Mouse (Mus musculus) liver, embryonic 13.5 days (tissue): Measurements from ENCODE around the gene Nbas. TPM values are rescaled to one million over a fixed set of nuclear protein-coding genes. Genes with fewer than 3 reads are reported as not detected.
A peak's percentile ranks its signal among the peaks of the same experiment; 100 is the strongest.

ENCODE experiments used
- ATAC-seq: fragments of 200-750 bp; cut with Nextera tagmentation; 2 replicates; pipeline ENCODE4 v1.8.0; 2017; ENCODE audit warnings: low read depth, mild to moderate bottlenecking, moderate number of reproducible peaks, moderate library complexity
- DNase-seq: peaks from one replicate; pipeline ENCODE4 v3.0.0; 2022
- H3K27ac ChIP-seq: fragments of 300-500 bp; sonication (generic); 2 replicates; pipeline ENCODE4 v1.5.1; 2015; ENCODE audit warnings: moderate library complexity, mild to moderate bottlenecking, inconsistent platforms
- H3K27me3 ChIP-seq: fragments of 300-500 bp; sonication (generic); 2 replicates; pipeline ENCODE4 v1.6.1; 2015; ENCODE audit warnings: mild to moderate bottlenecking, inconsistent platforms
- H3K36me3 ChIP-seq: fragments of 300-500 bp; sonication (generic); 2 replicates; pipeline ENCODE4 v1.6.1; 2015; ENCODE audit warnings: mild to moderate bottlenecking, inconsistent platforms
- H3K4me1 ChIP-seq: fragments of 300-500 bp; sonication (generic); replicated peaks from 2 replicates; pipeline ENCODE4 v1.6.1; 2015; ENCODE audit warnings: inconsistent platforms
- H3K4me2 ChIP-seq: fragments of 300-500 bp; sonication (generic); 2 replicates; pipeline ENCODE4 v1.6.1; 2015; ENCODE audit warnings: inconsistent platforms, mild to moderate bottlenecking, moderate library complexity
- H3K4me3 ChIP-seq: fragments of 300-500 bp; sonication (generic); replicated peaks from 2 replicates; pipeline ENCODE4 v1.5.1; 2015; ENCODE audit warnings: mild to moderate bottlenecking, inconsistent platforms
- H3K9ac ChIP-seq: fragments of 300-500 bp; sonication (generic); 2 replicates; pipeline ENCODE4 v1.6.1; 2015; ENCODE audit warnings: mild to moderate bottlenecking, inconsistent platforms
- H3K9me3 ChIP-seq: fragments of 300-500 bp; sonication (generic); replicated peaks from 2 replicates; pipeline ENCODE4 v1.6.1; 2016; ENCODE audit warnings: inconsistent platforms
- WGBS: fragments of 180-500 bp; shearing (Covaris S2); methylation state at CpG from one replicate; pipeline ENCODE4 v1.1.7; 2015; ENCODE audit not compliant: insufficient replicate concordance; 5-methylcytosine and 5-hydroxymethylcytosine counted together
- polyA plus RNA-seq: library from polyadenylated mRNA; unstranded; fragments of >200 nt; fragmentation: Nextera tagmentation; extraction: Ambion mirVana; gene quantifications from 2 replicates; pipeline ENCODE4 v1.2.1, GENCODE M21; 2015

Nbas gene
- polyA plus RNA-seq = 5.4 and 5.5 TPM in 2 replicates

- peak within 1 kb of the TSS; percentile 85 for H3K9ac ChIP-seq
- DNase-seq (peak; percentile 68), ATAC-seq (peak; percentile 88)
- 4% methylated on average over 38 of the region's 38 CpGs for WGBS
- H3K27ac ChIP-seq = peak within 1 kb of the TSS; percentile 63; the same call in 1 of the 2 replicates
- H3K9me3 ChIP-seq = no peaks in the 10 kb centered on the region
- peak within 1 kb of the TSS; percentile 83 for H3K4me2 ChIP-seq
- 0 out of 2 replicates have a peak, but pooled peaks cover 3% of the 10 kb centered on the region for H3K36me3 ChIP-seq
- peak within 1 kb of the TSS; percentile 93 for H3K4me3 ChIP-seq
- no peaks in the 10 kb centered on the region for H3K27me3 ChIP-seq
- H3K4me1 ChIP-seq = peaks cover 20% of the 10 kb centered on the region
Measured at GRCm38 (mm10) chr12:13268826-13269449, at the start of gene Nbas. Nbas (plus strand) TSS chr12:13269133.

- Histone ChIP-seq H3K27ac (no peak overlapping the region), H3K9me3 (no peaks in the 10 kb centered on the region), H3K4me2 (no peak overlapping the region), H3K36me3 (peaks cover 63% of the 10 kb centered on the region), H3K4me1 (peaks cover 8% of the 10 kb centered on the region), H3K9ac (no peak overlapping the region), H3K4me3 (no peak overlapping the region), H3K27me3 (no peaks in the 10 kb centered on the region)
- DNase-seq (no peak), ATAC-seq (no peak)
Measured at GRCm38 (mm10) chr12:13242453-13242852, 26.5 kb upstream of the Nbas start.

- Histone ChIP-seq H3K36me3 (peaks cover 14% of the 10 kb centered on the region), H3K4me1 (peaks cover 19% of the 10 kb centered on the region), H3K9ac (peak within 1 kb of the TSS; percentile 88), H3K4me3 (peak within 1 kb of the TSS; percentile 89), H3K9me3 (no peaks in the 10 kb centered on the region), H3K4me2 (peak within 1 kb of the TSS; percentile 60), H3K27me3 (0 out of 2 replicates have a peak, but pooled peaks cover 2% of the 10 kb centered on the region), H3K27ac (peak within 1 kb of the TSS; percentile 77)
- peak; percentile 90 for ATAC-seq
- DNase-seq = peak; percentile 67
- 2% methylated on average over 59 of the region's 59 CpGs for WGBS
Measured at GRCm38 (mm10) chr12:13248691-13249572, 20.0 kb upstream of the Nbas start, which contains the start of gene Ddx1. Ddx1 (minus strand) TSS chr12:13249213.

- 78% methylated on average over 3 of the region's 3 CpGs for WGBS
- Histone ChIP-seq H3K9ac (peak overlapping the region; percentile 88), H3K36me3 (peaks cover 8% of the 10 kb centered on the region), H3K4me3 (peak overlapping the region; percentile 89), H3K9me3 (no peaks in the 10 kb centered on the region), H3K4me2 (peak overlapping the region; percentile 60), H3K27me3 (0 out of 2 replicates have a peak, but pooled peaks cover 3% of the 10 kb centered on the region), H3K27ac (no peak overlapping the region), H3K4me1 (peaks cover 19% of the 10 kb centered on the region)
- ATAC-seq = no peak
- DNase-seq = no peak
Measured at GRCm38 (mm10) chr12:13249573-13249919, 19.4 kb upstream of the Nbas start.

GRCm38 (mm10) chr12:13255068-13255467 is 13.9 kb upstream of the Nbas start:
- Histone ChIP-seq H3K27ac (no peak overlapping the region), H3K9me3 (no peaks in the 10 kb centered on the region), H3K4me3 (no peak overlapping the region), H3K4me1 (no peaks in the 10 kb centered on the region), H3K36me3 (no peaks in the 10 kb centered on the region), H3K9ac (no peak overlapping the region), H3K27me3 (peaks cover 19% of the 10 kb centered on the region), H3K4me2 (no peak overlapping the region)
- DNase-seq = no peak
- ATAC-seq = no peak
- 33% methylated on average over 3 of the region's 3 CpGs for WGBS

- no peak overlapping the region for H3K9ac ChIP-seq
- no peaks in the 10 kb centered on the region for H3K9me3 ChIP-seq
- no peaks in the 10 kb centered on the region for H3K36me3 ChIP-seq
- no peak overlapping the region for H3K27ac ChIP-seq
- no peak overlapping the region for H3K4me2 ChIP-seq
- DNase-seq (no peak), ATAC-seq (no peak)
- H3K4me3 ChIP-seq = no peak overlapping the region
- H3K27me3 ChIP-seq = peaks cover 19% of the 10 kb centered on the region
- WGBS = 55% methylated on average over 2 of the region's 2 CpGs
- no peaks in the 10 kb centered on the region for H3K4me1 ChIP-seq
Measured at GRCm38 (mm10) chr12:13255701-13256100, 13.2 kb upstream of the Nbas start.

GRCm38 (mm10) chr12:13268412-13268811 is 521 bp upstream of the Nbas start:
- H3K27ac ChIP-seq = no peak overlapping the region
- DNase-seq = no peak
- no peaks in the 10 kb centered on the region for H3K9me3 ChIP-seq
- peaks cover 20% of the 10 kb centered on the region for H3K4me1 ChIP-seq
- ATAC-seq = peak; percentile 32
- H3K36me3 ChIP-seq = no peaks in the 10 kb centered on the region
- peak overlapping the region; percentile 85; the same call in 1 of the 2 replicates for H3K9ac ChIP-seq
- H3K4me3 ChIP-seq = peak overlapping the region; percentile 93
- H3K27me3 ChIP-seq = no peaks in the 10 kb centered on the region
- 38% methylated on average over 3 of the region's 3 CpGs for whole genome bisulfite sequencing
- peak overlapping the region; percentile 83 for H3K4me2 ChIP-seq

- no peak for DNase-seq
- Histone ChIP-seq H3K4me3 (peak overlapping the region; percentile 93), H3K36me3 (peaks cover 8% of the 10 kb centered on the region; the same call in 1 of the 2 replicates), H3K27me3 (no peaks in the 10 kb centered on the region), H3K9me3 (no peaks in the 10 kb centered on the region), H3K4me2 (peak overlapping the region; percentile 83), H3K4me1 (peaks cover 20% of the 10 kb centered on the region), H3K9ac (peak overlapping the region; percentile 85), H3K27ac (peak overlapping the region; percentile 63; the same call in 1 of the 2 replicates)
- peak; percentile 45 for ATAC-seq
- WGBS = 40% methylated on average over 16 of the region's 16 CpGs
Measured at GRCm38 (mm10) chr12:13269570-13270390, 847 bp downstream of the Nbas start.

GRCm38 (mm10) chr12:13291453-13291852 is 22.5 kb downstream of the Nbas start:
- 72% methylated on average over 2 of the region's 2 CpGs for WGBS
- Histone ChIP-seq H3K4me3 (no peak overlapping the region), H3K27ac (no peak overlapping the region), H3K9ac (no peak overlapping the region), H3K4me2 (no peak overlapping the region), H3K4me1 (no peaks in the 10 kb centered on the region), H3K36me3 (peaks cover 13% of the 10 kb centered on the region; the same call in 1 of the 2 replicates), H3K9me3 (no peaks in the 10 kb centered on the region), H3K27me3 (no peaks in the 10 kb centered on the region)
- DNase-seq (no peak), ATAC-seq (no peak)

- no peaks in the 10 kb centered on the region for H3K9me3 ChIP-seq
- H3K36me3 ChIP-seq = peaks cover 11% of the 10 kb centered on the region; the same call in 1 of the 2 replicates
- no peaks in the 10 kb centered on the region for H3K4me1 ChIP-seq
- 80% methylated on average over 3 of the region's 3 CpGs for WGBS
- H3K4me2 ChIP-seq = no peak overlapping the region
- H3K27ac ChIP-seq = no peak overlapping the region
- no peaks in the 10 kb centered on the region for H3K27me3 ChIP-seq
- ATAC-seq (no peak), DNase-seq (no peak)
- no peak overlapping the region for H3K9ac ChIP-seq
- H3K4me3 ChIP-seq = no peak overlapping the region
Measured at GRCm38 (mm10) chr12:13293421-13293881, 24.5 kb downstream of the Nbas start.

- ATAC-seq = no peak
- 78% methylated on average over 3 of the region's 3 CpGs for WGBS
Measured at GRCm38 (mm10) chr12:13303037-13303436, 34.1 kb downstream of the Nbas start.

More at GRCm38 (mm10) chr12:13303037-13303436, 34.1 kb downstream of the Nbas start:
- Histone ChIP-seq H3K4me3 (no peak overlapping the region), H3K4me1 (no peaks in the 10 kb centered on the region), H3K4me2 (no peak overlapping the region), H3K9ac (no peak overlapping the region), H3K27me3 (no peaks in the 10 kb centered on the region), H3K36me3 (peaks cover 18% of the 10 kb centered on the region), H3K9me3 (no peaks in the 10 kb centered on the region), H3K27ac (no peak overlapping the region)
- no peak for DNase-seq
